Mouse (Mus musculus): ENCODE measurements around the gene Nsmce1.

DNA sequence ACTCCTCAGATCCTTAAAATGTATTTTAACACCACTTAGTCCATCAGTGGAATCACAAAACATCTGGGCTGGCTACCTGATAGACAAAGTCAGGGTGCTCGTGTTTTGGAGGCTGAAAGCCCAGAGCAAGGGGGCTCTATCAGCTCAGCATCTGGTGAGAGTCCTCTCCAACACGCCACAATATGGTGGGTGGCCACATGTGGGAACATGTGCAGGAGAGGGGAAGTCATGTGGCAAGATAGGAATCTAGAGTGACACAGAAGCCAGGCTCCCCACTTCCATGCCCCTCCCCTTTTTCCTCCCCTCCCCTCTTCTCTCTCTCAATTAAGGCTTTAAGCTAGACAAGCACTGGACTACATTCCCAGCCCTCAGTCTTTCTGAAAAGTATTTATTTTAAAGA lies 20.5 kb upstream of the Nsmce1 start:
- TF ChIP-seq POLR2A (IDR thresholded peaks at IDR 0.05; ENCODE audit: extremely low read depth, insufficient read depth, low read length) (no peak), CTCF (IDR thresholded peaks at IDR 0.05; ENCODE audit: extremely low read depth, insufficient read depth, low read length) (no peak)

Measured in cortical plate, adult 2 months (tissue).